Mouse (Mus musculus): Measurements from ENCODE around the gene Iqca. TPM values are rescaled to one million over a fixed set of nuclear protein-coding genes. Genes with fewer than 3 reads are reported as not detected.

Gene Iqca
- total RNA-seq (2017), result not detected in 2 replicates

DNA sequence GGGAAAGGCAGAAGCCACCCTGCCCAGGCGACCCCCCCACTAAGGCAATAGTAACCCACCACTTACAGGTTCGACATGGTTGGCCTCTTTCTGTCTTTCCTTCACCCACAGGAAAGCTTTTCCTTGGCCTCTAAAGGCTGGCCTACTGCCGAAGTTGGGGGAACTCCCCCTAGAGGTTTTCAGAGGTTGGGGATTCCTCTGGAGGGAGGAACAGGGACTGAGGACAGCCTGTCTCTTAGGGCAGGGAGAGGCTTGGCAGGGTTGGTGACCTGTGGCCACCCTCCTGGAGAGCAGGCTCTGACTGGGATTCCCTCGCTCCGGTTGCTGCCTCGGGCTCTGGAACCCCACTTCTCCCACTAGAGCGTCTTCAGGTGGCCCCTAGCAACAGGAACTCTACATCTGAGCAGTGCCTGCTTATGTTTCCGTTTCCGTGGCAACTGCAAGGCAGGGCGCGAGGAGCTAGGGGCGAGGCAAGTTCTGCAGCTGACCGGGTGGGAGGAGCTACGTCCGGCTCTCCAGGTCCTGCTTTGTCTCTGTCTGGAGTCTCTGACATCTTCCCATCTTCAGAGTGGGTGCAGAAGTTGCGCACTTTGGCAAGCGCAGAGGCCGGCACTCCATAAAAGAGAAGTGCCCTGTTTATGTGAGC lies at the start of gene Iqca:
TSS of gene Iqca (minus strand) at position 303 of the 646 bp plus-strand sequence.
- ATAC-seq (replicated peaks in 1 of 2; ENCODE audit: insufficient read depth in 1 of 2, low FRiP score in 2 of 2, low TSS enrichment in 1 of 2, low read depth in 1 of 2, poor library complexity in 2 of 2, severe bottlenecking in 2 of 2), result peak; percentile 91 to 95

DNA sequence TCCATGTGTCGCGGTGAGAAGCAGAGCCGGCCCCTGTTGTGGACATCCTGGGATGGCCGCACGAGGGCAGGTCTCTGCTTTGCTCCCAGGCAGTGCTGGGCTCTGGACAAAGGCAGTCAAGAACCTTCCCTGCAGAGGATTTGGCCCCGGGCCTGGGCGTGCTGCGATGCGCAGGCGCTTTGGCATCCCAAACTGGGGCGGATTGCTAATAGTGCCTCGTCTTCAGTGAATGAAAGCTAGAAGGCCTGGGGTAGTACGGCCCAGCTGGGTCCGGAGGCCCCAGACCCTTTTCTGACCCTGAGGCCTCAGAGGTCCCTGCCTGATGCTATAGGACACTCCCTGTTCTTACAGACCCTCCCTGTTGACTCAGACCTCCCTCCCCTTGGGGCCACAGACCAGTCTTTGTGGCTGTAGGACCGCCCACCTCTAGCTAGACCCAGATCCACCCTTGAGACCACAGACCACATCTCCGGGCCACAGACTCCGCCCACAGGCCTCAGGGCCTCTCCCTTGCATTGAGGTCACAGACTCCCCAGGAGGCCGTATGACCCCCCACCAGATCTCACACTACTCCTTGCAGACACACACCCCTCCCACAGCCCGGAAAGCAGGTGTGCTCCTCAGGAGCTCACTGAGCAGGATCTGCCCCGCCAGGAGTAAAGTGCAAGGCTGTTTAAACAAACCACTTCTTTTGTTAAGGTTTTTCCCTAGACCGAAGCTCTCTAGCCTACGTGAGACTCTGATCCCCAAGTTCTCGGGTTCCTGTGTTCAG lies 49.2 kb upstream of the Iqca start:
- ATAC-seq (replicated peaks in 1 of 2; ENCODE audit: insufficient read depth in 1 of 2, low FRiP score in 2 of 2, low TSS enrichment in 1 of 2, low read depth in 1 of 2, poor library complexity in 2 of 2, severe bottlenecking in 2 of 2), result peak; percentile 23 to 34; a peak in 3 of 4 replicates

DNA sequence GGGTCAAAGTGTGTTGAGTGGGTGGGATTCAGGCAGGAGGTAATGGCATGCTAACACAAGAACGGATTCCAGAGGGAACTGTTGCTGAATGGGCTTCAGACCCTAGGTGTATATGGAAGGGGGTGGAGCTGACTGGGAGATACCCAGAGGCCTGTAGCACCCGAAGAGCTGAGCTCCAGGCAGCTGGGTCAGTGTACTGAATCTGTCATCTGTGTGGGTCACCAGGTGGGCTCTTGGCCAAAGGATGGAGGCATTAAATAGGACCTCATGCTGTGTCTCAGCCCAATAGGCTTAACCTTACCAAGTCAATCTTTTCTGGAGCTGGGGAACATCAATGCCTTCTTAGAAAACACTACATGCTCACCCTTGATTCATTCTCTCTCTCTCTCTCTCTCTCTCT lies 48.5 kb upstream of the Iqca start:
- no peak for ATAC-seq (replicated peaks in 1 of 2; ENCODE audit: insufficient read depth in 1 of 2, low FRiP score in 2 of 2, low TSS enrichment in 1 of 2, low read depth in 1 of 2, poor library complexity in 2 of 2, severe bottlenecking in 2 of 2)

DNA sequence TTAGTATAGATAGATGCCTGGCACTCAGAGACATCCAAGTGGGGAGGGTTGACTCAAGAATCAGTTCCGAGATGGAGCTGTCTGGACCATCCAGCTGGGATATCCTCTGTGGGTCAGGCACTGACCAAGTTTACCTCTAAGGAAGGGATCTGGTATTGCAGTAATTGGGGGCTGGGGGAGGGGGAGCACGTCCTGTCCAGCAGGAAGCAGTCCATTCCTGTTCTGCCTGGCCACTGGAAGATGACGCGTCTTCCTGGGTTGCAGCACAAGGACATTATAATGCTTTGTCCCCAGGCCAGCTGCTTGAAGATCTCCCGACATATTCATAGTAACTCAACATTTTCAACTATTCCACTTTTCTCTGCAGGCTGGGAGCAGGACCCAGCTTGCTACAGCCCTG lies 48.0 kb upstream of the Iqca start:
- ATAC-seq (replicated peaks in 1 of 2; ENCODE audit: insufficient read depth in 1 of 2, low FRiP score in 2 of 2, low TSS enrichment in 1 of 2, low read depth in 1 of 2, poor library complexity in 2 of 2, severe bottlenecking in 2 of 2), result no peak

DNA sequence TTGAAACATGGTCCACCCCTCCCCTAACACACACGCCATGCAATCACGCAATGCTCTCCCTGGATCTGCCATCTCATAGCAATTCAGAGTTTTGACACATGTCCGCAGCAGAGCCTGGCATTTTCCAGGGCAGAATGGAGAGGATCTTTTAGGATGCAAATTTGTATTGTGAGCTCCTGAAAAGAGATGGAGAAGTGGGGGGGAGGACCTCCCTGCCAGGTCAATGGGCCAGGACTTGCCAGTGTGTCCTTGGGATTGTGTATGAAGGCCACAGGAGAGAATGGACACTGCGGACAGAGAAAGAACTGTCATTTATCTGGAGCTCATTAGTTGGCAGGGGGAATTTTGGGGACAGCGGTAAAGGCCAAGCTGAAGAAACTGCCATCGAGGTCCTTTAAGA lies 35.8 kb upstream of the Iqca start:
- ATAC-seq (replicated peaks in 1 of 2; ENCODE audit: insufficient read depth in 1 of 2, low FRiP score in 2 of 2, low TSS enrichment in 1 of 2, low read depth in 1 of 2, poor library complexity in 2 of 2, severe bottlenecking in 2 of 2), result no peak

DNA sequence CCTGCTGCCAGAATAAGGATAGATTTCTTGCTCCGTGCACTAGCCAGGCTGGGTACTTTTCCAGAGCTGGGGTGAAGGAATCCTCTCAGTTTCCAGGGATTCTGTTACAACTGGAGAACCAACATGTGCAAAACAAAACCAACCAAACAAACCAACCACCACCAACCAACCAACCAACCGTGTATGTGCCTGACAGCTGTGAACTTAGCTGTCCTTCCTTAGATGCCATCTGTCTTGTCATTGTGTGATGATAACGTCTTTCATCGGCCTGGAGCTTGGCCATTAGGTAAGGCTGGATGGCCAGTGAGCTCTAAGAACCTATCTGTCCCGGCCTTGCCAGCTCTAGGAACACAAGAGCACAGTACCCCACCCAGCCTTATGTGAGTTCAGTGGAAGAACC lies 33.7 kb upstream of the Iqca start:
- no peak for ATAC-seq (replicated peaks in 1 of 2; ENCODE audit: insufficient read depth in 1 of 2, low FRiP score in 2 of 2, low TSS enrichment in 1 of 2, low read depth in 1 of 2, poor library complexity in 2 of 2, severe bottlenecking in 2 of 2)

DNA sequence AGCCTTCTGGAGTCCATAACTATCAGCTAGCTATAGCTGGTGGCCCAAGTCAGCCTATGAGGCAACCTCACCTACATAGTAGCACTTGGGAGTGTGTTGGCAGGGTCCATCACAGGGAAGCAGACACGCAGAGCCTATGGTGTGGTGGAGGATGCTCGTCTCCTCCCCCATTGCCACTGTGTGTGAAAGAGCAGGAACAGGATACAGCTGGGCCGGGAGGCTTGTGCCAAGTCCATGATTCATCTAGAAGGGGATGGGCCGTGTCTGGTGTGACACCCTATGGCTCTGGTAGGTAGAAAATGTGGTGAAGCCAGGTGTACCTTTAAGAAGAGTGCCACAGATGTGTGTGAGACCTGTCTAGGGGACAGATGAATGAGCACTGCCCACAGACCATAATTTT lies 33.0 kb upstream of the Iqca start:
- ATAC-seq (replicated peaks in 1 of 2; ENCODE audit: insufficient read depth in 1 of 2, low FRiP score in 2 of 2, low TSS enrichment in 1 of 2, low read depth in 1 of 2, poor library complexity in 2 of 2, severe bottlenecking in 2 of 2), result no peak

DNA sequence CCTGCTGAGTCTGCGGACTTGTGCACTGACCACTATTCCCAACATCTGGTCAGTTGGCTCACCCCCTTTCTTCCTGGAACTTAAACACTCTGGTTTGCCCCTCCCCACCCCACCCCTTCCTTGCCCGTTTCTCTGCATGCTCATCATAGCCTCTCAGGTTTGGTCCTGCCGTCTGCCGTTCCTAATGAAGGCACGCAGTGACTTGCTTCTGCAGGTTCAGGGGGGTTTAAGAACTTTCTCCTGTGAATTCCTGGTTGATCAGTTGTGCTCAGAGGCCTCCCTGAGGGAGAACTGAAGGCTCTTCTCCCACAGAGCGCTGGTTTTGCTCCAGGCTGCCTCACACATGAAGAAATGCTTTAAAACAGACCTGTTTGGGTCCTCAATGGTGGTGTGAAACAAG lies 30.4 kb upstream of the Iqca start:
- no peak for ATAC-seq (replicated peaks in 1 of 2; ENCODE audit: insufficient read depth in 1 of 2, low FRiP score in 2 of 2, low TSS enrichment in 1 of 2, low read depth in 1 of 2, poor library complexity in 2 of 2, severe bottlenecking in 2 of 2)

DNA sequence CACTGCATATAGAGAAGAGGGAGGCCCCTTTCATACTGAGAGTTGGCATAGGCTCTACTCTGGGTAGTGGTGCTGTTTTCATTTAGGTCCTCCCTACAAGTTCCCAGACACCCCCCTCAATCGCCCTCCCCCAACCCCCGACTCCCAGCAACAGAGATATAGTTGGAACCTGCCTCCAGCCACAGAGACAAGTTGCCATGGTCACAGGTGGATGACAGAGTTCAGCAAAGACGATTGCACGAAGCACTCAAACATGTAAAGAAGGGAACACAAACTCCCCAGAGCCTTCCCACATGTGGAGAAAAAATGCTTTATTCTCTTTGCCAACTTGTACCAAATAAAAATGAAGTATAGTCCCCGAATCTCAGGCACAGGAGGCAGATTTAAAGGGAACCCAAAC lies 29.3 kb upstream of the Iqca start:
- no peak for ATAC-seq (replicated peaks in 1 of 2; ENCODE audit: insufficient read depth in 1 of 2, low FRiP score in 2 of 2, low TSS enrichment in 1 of 2, low read depth in 1 of 2, poor library complexity in 2 of 2, severe bottlenecking in 2 of 2)

DNA sequence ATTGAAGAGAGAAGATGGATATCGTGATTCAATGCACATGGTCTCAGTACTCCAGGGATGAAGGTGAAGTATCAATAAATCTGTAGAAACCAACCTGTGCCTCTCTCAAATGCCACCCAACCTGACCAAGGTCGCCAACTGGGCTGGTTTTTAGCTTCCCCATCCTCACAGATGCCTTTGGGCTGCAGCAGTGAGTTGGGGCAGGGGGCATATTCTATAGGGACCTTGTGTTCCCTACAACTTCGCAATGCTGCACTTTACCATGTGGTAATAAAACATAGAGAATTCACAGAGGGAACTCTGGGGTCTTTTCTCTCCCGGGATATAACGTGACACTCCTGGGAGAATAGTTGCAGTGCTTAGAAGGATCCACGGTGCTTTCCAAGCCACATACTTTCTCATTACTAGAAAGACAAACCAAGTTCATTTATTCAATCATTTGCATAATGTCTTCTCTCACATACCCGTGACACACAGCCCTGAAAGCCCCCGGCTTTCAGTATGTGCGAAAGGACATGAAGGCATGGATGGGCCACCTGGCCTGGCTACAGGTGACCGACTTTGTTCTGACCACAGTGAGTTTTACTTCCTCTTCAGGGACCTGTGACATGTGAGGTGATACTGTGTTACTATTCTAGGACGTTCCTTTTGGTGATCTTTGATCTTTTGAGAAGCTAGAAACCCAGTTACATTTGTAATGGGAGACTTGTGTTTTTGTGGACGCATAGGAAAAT lies 27.9 kb upstream of the Iqca start:
- no peak for ATAC-seq (replicated peaks in 1 of 2; ENCODE audit: insufficient read depth in 1 of 2, low FRiP score in 2 of 2, low TSS enrichment in 1 of 2, low read depth in 1 of 2, poor library complexity in 2 of 2, severe bottlenecking in 2 of 2)

DNA sequence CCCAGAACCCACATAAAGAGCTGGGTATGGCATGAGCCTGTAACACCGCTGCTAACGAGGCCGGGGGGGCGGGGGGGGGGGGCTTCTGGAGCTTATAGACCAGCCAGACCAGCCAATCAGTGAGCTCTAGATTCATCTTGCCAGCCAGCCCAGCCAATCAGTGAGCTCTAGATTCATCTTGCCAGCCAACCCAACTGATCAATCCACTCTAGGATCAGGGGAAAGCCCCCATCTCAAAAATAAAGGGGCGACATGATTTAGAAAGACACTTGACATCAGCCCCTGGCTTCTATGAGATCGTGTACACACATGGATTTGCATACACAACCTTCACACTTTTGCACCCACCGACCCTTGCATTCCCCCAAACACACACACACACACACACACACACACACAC lies 27.3 kb upstream of the Iqca start:
- no peak for ATAC-seq (replicated peaks in 1 of 2; ENCODE audit: insufficient read depth in 1 of 2, low FRiP score in 2 of 2, low TSS enrichment in 1 of 2, low read depth in 1 of 2, poor library complexity in 2 of 2, severe bottlenecking in 2 of 2)

DNA sequence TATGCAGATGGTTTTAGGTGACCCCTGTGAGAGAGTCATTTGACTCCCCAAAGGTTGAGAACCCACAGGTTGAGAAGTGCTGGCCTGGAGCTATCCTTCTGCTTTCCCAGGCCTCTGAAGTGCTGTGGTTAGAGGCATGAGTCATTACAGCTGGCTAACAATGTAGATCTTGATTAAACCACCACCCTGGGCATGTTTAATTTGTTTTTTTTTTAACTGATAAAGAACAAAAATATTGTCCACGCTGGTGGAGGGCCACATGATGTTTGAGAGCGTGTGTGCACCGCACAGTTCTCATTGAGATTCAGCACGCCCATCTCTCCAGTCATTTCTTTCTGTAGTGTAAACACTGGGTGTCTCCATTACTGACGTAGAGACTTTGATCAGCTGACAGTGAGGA lies 24.8 kb upstream of the Iqca start:
- ATAC-seq (replicated peaks in 1 of 2; ENCODE audit: insufficient read depth in 1 of 2, low FRiP score in 2 of 2, low TSS enrichment in 1 of 2, low read depth in 1 of 2, poor library complexity in 2 of 2, severe bottlenecking in 2 of 2), result no peak

DNA sequence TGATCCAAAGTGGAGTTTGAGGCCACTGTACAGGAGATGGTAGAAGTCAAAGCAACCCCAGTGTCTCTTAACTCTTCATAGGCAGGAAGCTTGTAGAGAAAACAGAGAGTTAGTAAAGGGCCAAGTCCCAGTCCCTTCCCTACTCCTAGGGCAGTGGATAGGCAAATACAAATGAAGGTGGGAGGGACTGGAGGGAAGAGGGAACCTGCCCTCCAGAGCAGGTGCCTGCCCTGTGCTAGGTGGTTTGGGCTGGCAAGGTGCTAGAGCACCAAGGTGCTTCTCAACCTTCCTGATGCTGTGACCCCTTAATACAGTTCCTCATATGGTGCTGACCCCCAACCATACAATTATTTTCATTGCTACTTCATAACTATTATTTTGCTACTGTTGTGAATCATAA lies 24.4 kb upstream of the Iqca start:
- ATAC-seq (replicated peaks in 1 of 2; ENCODE audit: insufficient read depth in 1 of 2, low FRiP score in 2 of 2, low TSS enrichment in 1 of 2, low read depth in 1 of 2, poor library complexity in 2 of 2, severe bottlenecking in 2 of 2), result no peak

DNA sequence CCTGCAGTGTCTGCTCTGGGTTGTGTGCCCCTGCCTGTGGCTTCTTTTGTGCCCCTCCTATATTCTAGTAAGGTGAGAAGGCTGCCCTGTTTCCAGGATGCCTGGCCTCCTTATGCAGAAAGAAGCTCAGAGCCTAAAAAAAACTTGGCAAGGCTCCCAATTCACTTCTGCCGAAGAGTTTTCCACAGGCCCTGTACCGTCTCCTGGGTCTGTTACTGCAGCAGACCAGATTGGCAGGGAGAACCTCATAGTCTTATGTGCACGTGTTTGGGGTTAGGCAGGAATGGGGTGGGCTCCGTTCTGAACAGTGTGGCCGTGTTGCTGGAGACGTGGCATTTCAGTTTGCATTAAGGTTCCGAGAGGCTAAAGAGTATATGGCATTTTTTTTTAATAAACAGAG lies 23.0 kb upstream of the Iqca start:
- no peak for ATAC-seq (replicated peaks in 1 of 2; ENCODE audit: insufficient read depth in 1 of 2, low FRiP score in 2 of 2, low TSS enrichment in 1 of 2, low read depth in 1 of 2, poor library complexity in 2 of 2, severe bottlenecking in 2 of 2)

DNA sequence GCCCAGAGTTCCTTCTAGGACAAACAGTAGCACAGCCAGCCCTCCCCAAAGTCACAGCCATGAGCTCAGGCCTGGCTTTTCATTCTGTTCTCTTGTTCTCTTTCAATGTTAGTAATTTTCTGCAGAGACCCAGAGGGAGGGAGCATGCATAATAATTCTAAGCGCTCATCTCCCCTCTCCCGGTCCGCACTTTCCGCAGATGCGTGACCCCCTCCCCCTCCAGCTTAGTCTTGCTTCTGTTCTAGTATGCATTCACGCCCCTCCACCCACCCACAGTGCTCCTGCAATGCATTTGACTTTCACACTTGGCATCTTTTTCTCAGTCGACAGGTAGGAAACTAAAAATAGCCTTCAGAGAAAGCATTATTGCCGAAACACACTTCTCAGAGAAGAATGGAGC lies 21.1 kb upstream of the Iqca start:
- ATAC-seq (replicated peaks in 1 of 2; ENCODE audit: insufficient read depth in 1 of 2, low FRiP score in 2 of 2, low TSS enrichment in 1 of 2, low read depth in 1 of 2, poor library complexity in 2 of 2, severe bottlenecking in 2 of 2), result no peak

DNA sequence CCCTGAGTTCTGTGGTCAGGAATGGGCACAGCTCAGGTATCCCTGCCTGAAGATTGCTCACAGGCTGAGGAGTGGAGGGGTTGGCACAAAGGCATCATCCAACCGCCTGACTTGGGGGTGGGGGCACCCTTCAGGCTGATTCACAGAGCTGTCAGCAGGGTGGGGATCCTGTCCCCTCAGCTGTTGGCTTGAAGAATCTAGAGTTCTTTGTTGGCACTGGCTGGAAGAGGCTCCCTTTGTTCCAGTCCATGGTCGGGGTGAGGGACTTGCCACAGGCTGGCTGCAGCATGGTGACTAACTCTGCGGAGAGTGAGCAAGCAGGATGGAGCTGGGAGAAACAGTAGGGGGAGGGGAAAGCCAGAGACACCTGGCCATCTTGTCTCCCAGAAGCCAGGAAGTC lies 11.1 kb upstream of the Iqca start:
- no peak for ATAC-seq (replicated peaks in 1 of 2; ENCODE audit: insufficient read depth in 1 of 2, low FRiP score in 2 of 2, low TSS enrichment in 1 of 2, low read depth in 1 of 2, poor library complexity in 2 of 2, severe bottlenecking in 2 of 2)

DNA sequence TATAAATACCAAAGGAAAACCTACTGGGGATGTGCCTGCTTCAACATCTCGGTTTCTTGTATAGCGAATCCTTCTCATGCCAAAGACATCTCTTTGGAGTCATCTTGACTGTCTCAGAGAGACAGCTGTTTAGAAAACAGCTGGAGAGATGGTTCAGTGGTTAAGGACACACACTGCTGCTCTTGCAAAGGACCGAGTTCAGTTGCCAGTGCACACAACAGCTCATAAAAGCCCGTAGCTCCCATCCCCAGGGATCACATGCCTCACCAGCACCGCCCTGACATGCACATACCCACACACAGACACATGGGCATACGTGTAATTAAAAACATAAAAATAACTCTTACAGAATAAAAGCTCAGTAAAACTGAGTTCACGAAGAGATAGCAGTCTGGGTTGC lies 10.0 kb upstream of the Iqca start:
- no peak for ATAC-seq (replicated peaks in 1 of 2; ENCODE audit: insufficient read depth in 1 of 2, low FRiP score in 2 of 2, low TSS enrichment in 1 of 2, low read depth in 1 of 2, poor library complexity in 2 of 2, severe bottlenecking in 2 of 2)

DNA sequence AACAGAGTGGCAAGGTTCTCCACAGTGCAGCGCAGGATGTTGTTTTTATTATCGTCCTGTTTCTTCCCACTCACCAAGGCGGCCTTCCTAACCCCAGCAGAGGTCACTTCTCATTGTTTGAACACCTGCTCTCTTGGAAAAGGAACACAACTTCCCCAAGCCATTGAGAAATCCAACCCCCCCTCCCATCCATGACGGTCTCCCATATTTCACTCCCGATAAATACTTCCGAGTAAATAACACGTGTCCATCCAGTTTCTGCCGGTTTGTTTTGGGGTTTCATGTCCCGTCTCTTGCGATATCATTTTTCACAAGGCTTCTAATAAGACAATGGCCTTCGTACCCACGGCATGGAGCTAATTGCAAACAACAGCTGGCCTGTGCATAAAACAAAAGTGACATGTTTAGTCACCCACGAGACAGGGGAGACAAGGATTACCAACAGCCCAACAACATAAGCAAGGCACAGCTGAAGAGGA lies 9.2 kb upstream of the Iqca start:
- ATAC-seq (replicated peaks in 1 of 2; ENCODE audit: insufficient read depth in 1 of 2, low FRiP score in 2 of 2, low TSS enrichment in 1 of 2, low read depth in 1 of 2, poor library complexity in 2 of 2, severe bottlenecking in 2 of 2), result no peak

All from hematopoietic stem cell, adult 5-6 weeks (primary cell).